Mouse (Mus musculus): ENCODE results near the gene Gpr39. TPM values are rescaled to one million over a fixed set of nuclear protein-coding genes. Genes with fewer than 3 reads are reported as not detected.

Gpr39 gene
- polyA plus RNA-seq, 1 experiment from 2014 or later = 6.8 TPM

GRCm38 (mm10) chr1:125800506-125800905 is 123.7 kb downstream of the Gpr39 start:
- no peaks in the 10 kb centered on the region for H3K36me3 ChIP-seq (ENCODE audit: control insufficient read depth, insufficient read depth)
- H3K9me3 ChIP-seq (ENCODE audit: control insufficient read depth) = no peaks in the 10 kb centered on the region
- WGBS = 83% methylated on average over 5 of the region's 5 CpGs
- no peaks in the 10 kb centered on the region for H3K27me3 ChIP-seq (replicated peaks; ENCODE audit: control insufficient read depth, insufficient read depth, low read length)
- H3K4me3 ChIP-seq (ENCODE audit: low read depth, low read length) = no peak overlapping the region
- H3K4me1 ChIP-seq (replicated peaks; ENCODE audit: control insufficient read depth, insufficient read depth, low read length) = no peaks in the 10 kb centered on the region
- no peak for TF ChIP-seq CTCF (IDR thresholded peaks at IDR 0.05; ENCODE audit: low read depth)
- no peak for ATAC-seq
- H3K9ac ChIP-seq (ENCODE audit: low read depth, low read length) = no peak overlapping the region
- H3K4me2 ChIP-seq (replicated peaks; ENCODE audit: low read depth) = no peak overlapping the region
- H3K27ac ChIP-seq (ENCODE audit: low read depth, low read length) = no peak overlapping the region

GRCm38 (mm10) chr1:125808426-125808825 is 131.6 kb downstream of the Gpr39 start:
- 26% methylated on average over 2 of the region's 2 CpGs for WGBS

GRCm38 (mm10) chr1:125813141-125813782 is 136.5 kb downstream of the Gpr39 start:
- no peak for ATAC-seq
- 78% methylated on average over 9 of the region's 9 CpGs for WGBS

More at GRCm38 (mm10) chr1:125808426-125808825, 131.6 kb downstream of the Gpr39 start:
- H3K4me2 ChIP-seq (replicated peaks; ENCODE audit: low read depth) = no peak overlapping the region
- ATAC-seq = no peak; the same call in 1 of the 2 replicates
- no peak for TF ChIP-seq CTCF (IDR thresholded peaks at IDR 0.05; ENCODE audit: low read depth)
- no peaks in the 10 kb centered on the region for H3K36me3 ChIP-seq (ENCODE audit: control insufficient read depth, insufficient read depth)
- no peaks in the 10 kb centered on the region for H3K9me3 ChIP-seq (ENCODE audit: control insufficient read depth)
- H3K9ac ChIP-seq (ENCODE audit: low read depth, low read length) = no peak overlapping the region
- no peak overlapping the region for H3K4me3 ChIP-seq (ENCODE audit: low read depth, low read length)
- no peak overlapping the region for H3K27ac ChIP-seq (ENCODE audit: low read depth, low read length)
- no peaks in the 10 kb centered on the region for H3K4me1 ChIP-seq (replicated peaks; ENCODE audit: control insufficient read depth, insufficient read depth, low read length)
- no peaks in the 10 kb centered on the region for H3K27me3 ChIP-seq (replicated peaks; ENCODE audit: control insufficient read depth, insufficient read depth, low read length)

GRCm38 (mm10) chr1:125821101-125821500 is 144.3 kb downstream of the Gpr39 start:
- Histone ChIP-seq H3K27ac (ENCODE audit: low read depth, low read length) (no peak overlapping the region), H3K9ac (ENCODE audit: low read depth, low read length) (no peak overlapping the region), H3K4me1 (replicated peaks; ENCODE audit: control insufficient read depth, insufficient read depth, low read length) (no peaks in the 10 kb centered on the region), H3K36me3 (ENCODE audit: control insufficient read depth, insufficient read depth) (no peaks in the 10 kb centered on the region), H3K4me2 (replicated peaks; ENCODE audit: low read depth) (no peak overlapping the region), H3K9me3 (ENCODE audit: control insufficient read depth) (no peaks in the 10 kb centered on the region), H3K27me3 (replicated peaks; ENCODE audit: control insufficient read depth, insufficient read depth, low read length) (no peaks in the 10 kb centered on the region), H3K4me3 (ENCODE audit: low read depth, low read length) (no peak overlapping the region)
- WGBS = 90% methylated on average over 7 of the region's 7 CpGs
- ATAC-seq = no peak
- no peak for TF ChIP-seq CTCF (IDR thresholded peaks at IDR 0.05; ENCODE audit: low read depth)

More at GRCm38 (mm10) chr1:125813141-125813782, 136.5 kb downstream of the Gpr39 start:
- H3K9me3 ChIP-seq (ENCODE audit: control insufficient read depth) = no peaks in the 10 kb centered on the region
- no peak overlapping the region for H3K9ac ChIP-seq (ENCODE audit: low read depth, low read length)
- no peak overlapping the region for H3K4me3 ChIP-seq (ENCODE audit: low read depth, low read length)
- H3K27ac ChIP-seq (ENCODE audit: low read depth, low read length) = no peak overlapping the region
- TF ChIP-seq CTCF (IDR thresholded peaks at IDR 0.05; ENCODE audit: low read depth) = no peak
- H3K4me2 ChIP-seq (replicated peaks; ENCODE audit: low read depth) = no peak overlapping the region
- H3K36me3 ChIP-seq (ENCODE audit: control insufficient read depth, insufficient read depth) = no peaks in the 10 kb centered on the region
- H3K27me3 ChIP-seq (replicated peaks; ENCODE audit: control insufficient read depth, insufficient read depth, low read length) = no peaks in the 10 kb centered on the region
- H3K4me1 ChIP-seq (replicated peaks; ENCODE audit: control insufficient read depth, insufficient read depth, low read length) = no peaks in the 10 kb centered on the region

GRCm38 (mm10) chr1:125823611-125824010 is 146.8 kb downstream of the Gpr39 start:
- WGBS = 89% methylated on average over 4 of the region's 4 CpGs
- no peaks in the 10 kb centered on the region for H3K4me1 ChIP-seq (replicated peaks; ENCODE audit: control insufficient read depth, insufficient read depth, low read length)
- H3K27ac ChIP-seq (ENCODE audit: low read depth, low read length) = no peak overlapping the region
- no peaks in the 10 kb centered on the region for H3K27me3 ChIP-seq (replicated peaks; ENCODE audit: control insufficient read depth, insufficient read depth, low read length)
- H3K9ac ChIP-seq (ENCODE audit: low read depth, low read length) = no peak overlapping the region
- no peak for TF ChIP-seq CTCF (IDR thresholded peaks at IDR 0.05; ENCODE audit: low read depth)
- ATAC-seq = no peak
- H3K4me2 ChIP-seq (replicated peaks; ENCODE audit: low read depth) = no peak overlapping the region
- H3K9me3 ChIP-seq (ENCODE audit: control insufficient read depth) = no peaks in the 10 kb centered on the region
- no peaks in the 10 kb centered on the region for H3K36me3 ChIP-seq (ENCODE audit: control insufficient read depth, insufficient read depth)
- no peak overlapping the region for H3K4me3 ChIP-seq (ENCODE audit: low read depth, low read length)

- Histone ChIP-seq H3K4me1 (replicated peaks; ENCODE audit: control insufficient read depth, insufficient read depth, low read length) (no peaks in the 10 kb centered on the region), H3K27ac (ENCODE audit: low read depth, low read length) (no peak overlapping the region), H3K4me3 (ENCODE audit: low read depth, low read length) (no peak overlapping the region), H3K4me2 (replicated peaks; ENCODE audit: low read depth) (no peak overlapping the region), H3K9me3 (ENCODE audit: control insufficient read depth) (no peaks in the 10 kb centered on the region), H3K36me3 (ENCODE audit: control insufficient read depth, insufficient read depth) (no peaks in the 10 kb centered on the region), H3K9ac (ENCODE audit: low read depth, low read length) (no peak overlapping the region), H3K27me3 (replicated peaks; ENCODE audit: control insufficient read depth, insufficient read depth, low read length) (no peaks in the 10 kb centered on the region)
- TF ChIP-seq CTCF (IDR thresholded peaks at IDR 0.05; ENCODE audit: low read depth) = no peak
- ATAC-seq = no peak
- 7% methylated on average over 1 of the region's 1 CpGs for WGBS
These were observed 160.7 kb downstream of the Gpr39 start for GRCm38 (mm10) chr1:125837507-125837906.

Measured in intestine, postnatal 0 days (tissue).